Mouse (Mus musculus) MEL (cell line): ENCODE results near the gene Gm20481.

Experiments used
- CHD2 ChIP-seq: IDR thresholded peaks from 2 replicates; pipeline ENCODE4 v1.6.1; 2011; ENCODE audit warnings: low read length, improper control_type of control experiment
- CTCF ChIP-seq, 3 experiments: IDR thresholded peaks in 2 of 3; conservative IDR thresholded peaks in 1 of 3; 2 replicates each; pipeline ENCODE4 v1.5.1; 2011 to 2012; ENCODE audit warnings: low read length in 3 of 3, low read depth in 2 of 3, mild to moderate bottlenecking in 2 of 3, improper control_type of control experiment in 1 of 3, inconsistent platforms in 1 of 3, mixed read lengths in 1 of 3, moderate library complexity in 1 of 3; ENCODE audit not compliant: control insufficient read depth in 1 of 3, insufficient read depth in 1 of 3, poor library complexity in 1 of 3, severe bottlenecking in 1 of 3
- EP300 ChIP-seq, 2 experiments: IDR thresholded peaks; 2 replicates each; pipeline ENCODE4 v1.6.1; 2011; ENCODE audit warnings: improper control_type of control experiment in 2 of 2, low read length in 2 of 2, low read depth in 1 of 2, mild to moderate bottlenecking in 1 of 2
- POLR2A ChIP-seq, 2 experiments: IDR thresholded peaks; 2 replicates each; pipeline ENCODE4 v1.6.1; 2011 to 2012; ENCODE audit warnings: low read length in 2 of 2, mild to moderate bottlenecking in 2 of 2, control low read depth in 1 of 2, improper control_type of control experiment in 1 of 2, low read depth in 1 of 2, moderate library complexity in 1 of 2; ENCODE audit not compliant: control insufficient read depth in 1 of 2, insufficient read depth in 1 of 2, poor library complexity in 1 of 2
- UBTF ChIP-seq: IDR thresholded peaks from 2 replicates; pipeline ENCODE4 v1.6.1; 2012; ENCODE audit warnings: low read depth, mild to moderate bottlenecking, inconsistent platforms, low read length, improper control_type of control experiment, moderate library complexity, borderline replicate concordance; ENCODE audit not compliant: insufficient read depth
- USF2 ChIP-seq, 2 experiments: IDR thresholded peaks; 2 replicates each; pipeline ENCODE4 v1.6.1; 2011 to 2012; ENCODE audit warnings: improper control_type of control experiment in 2 of 2, low read length in 2 of 2, borderline replicate concordance in 1 of 2, inconsistent platforms in 1 of 2, low read depth in 1 of 2, mild to moderate bottlenecking in 1 of 2; ENCODE audit not compliant: insufficient read depth in 1 of 2
- ZC3H11A ChIP-seq: IDR thresholded peaks from 2 replicates; pipeline ENCODE4 v1.6.1; 2012; ENCODE audit warnings: low read depth, mild to moderate bottlenecking, inconsistent platforms, low read length, improper control_type of control experiment

- peak; percentile 49 to 82; a peak in 3 of 4 replicates for TF ChIP-seq POLR2A (IDR thresholded peaks at IDR 0.05; ENCODE audit: control insufficient read depth in 1 of 2, insufficient read depth in 1 of 2, low read depth in 1 of 2, low read length in 2 of 2, poor library complexity in 1 of 2)
- TF ChIP-seq USF2 (IDR thresholded peaks at IDR 0.05; ENCODE audit: borderline replicate concordance in 1 of 2, insufficient read depth in 1 of 2, low read depth in 1 of 2, low read length in 2 of 2), result no peak
- TF ChIP-seq CHD2, result no peak
- no peak for TF ChIP-seq ZC3H11A
- TF ChIP-seq UBTF, result no peak
- TF ChIP-seq CTCF (IDR thresholded peaks at IDR 0.05 in 2 of 3, conservative IDR thresholded peaks at IDR 0.05 in 1 of 3; ENCODE audit: control insufficient read depth in 1 of 3, insufficient read depth in 1 of 3, low read depth in 2 of 3, low read length in 3 of 3, poor library complexity in 1 of 3, severe bottlenecking in 1 of 3), result no peak
- TF ChIP-seq EP300 (IDR thresholded peaks at IDR 0.05; ENCODE audit: low read depth in 1 of 2, low read length in 2 of 2), result peak in 1 of 2 experiments; percentile 47; a peak in 2 of 4 replicates
Observed at GRCm38 (mm10) chr17:35002153-35002865, 32.6 kb downstream of the Gm20481 start.
